Mouse (Mus musculus) forebrain, embryonic 11.5 days (tissue): ENCODE data around the gene Hs6st1. TPM values are rescaled to one million over a fixed set of nuclear protein-coding genes. Genes with fewer than 3 reads are reported as not detected.
"Not testable (repeated sequence)": the region's sequence is repeated elsewhere in the genome, so short reads cannot be mapped to it uniquely, and the experiment has no call there.

ENCODE experiments used
- ATAC-seq: fragments of 200-750 bp; cut with Nextera tagmentation; replicated peaks from 2 replicates; pipeline ENCODE4 v1.8.0; 2017; ENCODE audit warnings: moderate TSS enrichment; ENCODE audit not compliant: low FRiP score
- DNase-seq: peaks from one replicate; pipeline ENCODE4 v3.0.0-alpha.2; 2017; ENCODE audit warnings: low spot score
- H3K27ac ChIP-seq: fragments of 300-500 bp; sonication (generic); 2 replicates; pipeline ENCODE4 v1.5.1; 2014; ENCODE audit warnings: low read depth, low read length
- H3K27me3 ChIP-seq: fragments of 300-500 bp; sonication (generic); 2 replicates; pipeline ENCODE4 v1.6.1; 2014; ENCODE audit warnings: mild to moderate bottlenecking, low read length, mixed read lengths; ENCODE audit not compliant: control insufficient read depth, insufficient read depth
- H3K36me3 ChIP-seq: fragments of 300-500 bp; sonication (generic); 2 replicates; pipeline ENCODE4 v1.6.1; 2014; ENCODE audit warnings: mild to moderate bottlenecking, low read length, moderate library complexity, mixed read lengths; ENCODE audit not compliant: control insufficient read depth, insufficient read depth
- H3K4me1 ChIP-seq: fragments of 300-500 bp; sonication (generic); replicated peaks from 2 replicates; pipeline ENCODE4 v1.6.1; 2014; ENCODE audit warnings: low read length, mixed read lengths; ENCODE audit not compliant: control insufficient read depth, insufficient read depth
- H3K4me2 ChIP-seq: fragments of 300-500 bp; sonication (generic); 2 replicates; pipeline ENCODE4 v1.6.1; 2014; ENCODE audit warnings: low read depth, mild to moderate bottlenecking, low read length, moderate library complexity, mixed read lengths; ENCODE audit not compliant: severe bottlenecking
- H3K4me3 ChIP-seq: fragments of 300-500 bp; sonication (generic); 2 replicates; pipeline ENCODE4 v1.5.1; 2014; ENCODE audit warnings: low read depth, low read length
- H3K9ac ChIP-seq: fragments of 300-500 bp; sonication (generic); 2 replicates; pipeline ENCODE4 v1.6.1; 2014; ENCODE audit warnings: low read length
- H3K9me3 ChIP-seq: fragments of 300-500 bp; sonication (generic); 2 replicates; pipeline ENCODE4 v1.6.1; 2016; ENCODE audit warnings: low read length, mixed read lengths; ENCODE audit not compliant: control insufficient read depth
- WGBS: fragments of 180-500 bp; shearing (Covaris S2); extraction: QIAGEN DNeasy Blood & Tissue Kit; methylation state at CpG from one replicate; pipeline ENCODE4 v1.1.7; 2014; 5-methylcytosine and 5-hydroxymethylcytosine counted together
- polyA plus RNA-seq: library from polyadenylated mRNA; unstranded; fragments of >200 nt; fragmentation: Nextera tagmentation; extraction: Ambion mirVana; gene quantifications from 2 replicates; pipeline ENCODE4 v1.2.1, GENCODE M21; 2014

Hs6st1 gene
- polyA plus RNA-seq: 14.9 and 17.3 TPM in 2 replicates

- peaks cover 28% of the 10 kb centered on the region for H3K4me1 ChIP-seq
- no peaks in the 10 kb centered on the region; the same call in 1 of the 2 replicates for H3K36me3 ChIP-seq
- ATAC-seq (peak; percentile 89), DNase-seq (peak; percentile 96)
- peak within 1 kb of the TSS; percentile 78 for H3K4me3 ChIP-seq
- under 1% methylated on average over 39 of the region's 55 CpGs for WGBS
- peak within 1 kb of the TSS; percentile 73 for H3K9ac ChIP-seq
- H3K4me2 ChIP-seq: peak within 1 kb of the TSS; percentile 97
- 0 out of 2 replicates have a peak, but pooled peaks cover 4% of the 10 kb centered on the region for H3K27me3 ChIP-seq
- no peak within 1 kb of the TSS for H3K27ac ChIP-seq
- no peaks in the 10 kb centered on the region for H3K9me3 ChIP-seq
Observed at GRCm38 (mm10) chr1:36068076-36068475, at the start of gene Hs6st1. Hs6st1 (plus strand) TSS chr1:36068400.

- Histone ChIP-seq H3K27me3 (no peaks in the 10 kb centered on the region), H3K4me2 (no peak overlapping the region), H3K9me3 (no peaks in the 10 kb centered on the region; the same call in 1 of the 2 replicates), H3K36me3 (no peaks in the 10 kb centered on the region), H3K27ac (no peak overlapping the region), H3K4me3 (no peak overlapping the region), H3K9ac (no peak overlapping the region), H3K4me1 (peaks cover 12% of the 10 kb centered on the region)
- ATAC-seq (no peak), DNase-seq (no peak)
- WGBS: 78% methylated on average over 4 of the region's 4 CpGs
Observed at GRCm38 (mm10) chr1:36018617-36019016, 49.6 kb upstream of the Hs6st1 start.

- Histone ChIP-seq H3K27me3 (no peaks in the 10 kb centered on the region), H3K9me3 (no peaks in the 10 kb centered on the region; the same call in 1 of the 2 replicates), H3K4me2 (no peak overlapping the region), H3K36me3 (no peaks in the 10 kb centered on the region), H3K4me3 (no peak overlapping the region), H3K9ac (no peak overlapping the region), H3K4me1 (peaks cover 12% of the 10 kb centered on the region), H3K27ac (no peak overlapping the region)
- WGBS: 93% methylated on average over 2 of the region's 2 CpGs
- no peak for DNase-seq
- no peak for ATAC-seq
Observed at GRCm38 (mm10) chr1:36019161-36019560, 49.0 kb upstream of the Hs6st1 start.

GRCm38 (mm10) chr1:36020315-36020714, 47.9 kb upstream of the Hs6st1 start:
- Histone ChIP-seq H3K9me3 (no peaks in the 10 kb centered on the region; the same call in 1 of the 2 replicates), H3K36me3 (no peaks in the 10 kb centered on the region), H3K4me3 (no peak overlapping the region), H3K27me3 (no peaks in the 10 kb centered on the region), H3K4me2 (no peak overlapping the region), H3K27ac (no peak overlapping the region), H3K9ac (no peak overlapping the region), H3K4me1 (peaks cover 12% of the 10 kb centered on the region)
- DNase-seq (no peak), ATAC-seq (no peak)
- WGBS: 95% methylated on average over 4 of the region's 4 CpGs

GRCm38 (mm10) chr1:36030421-36030821, 37.8 kb upstream of the Hs6st1 start:
- WGBS: 85% methylated on average over 10 of the region's 10 CpGs
- Histone ChIP-seq H3K9me3 (no peaks in the 10 kb centered on the region), H3K4me1 (no peaks in the 10 kb centered on the region), H3K27me3 (no peaks in the 10 kb centered on the region), H3K4me3 (no peak overlapping the region), H3K9ac (no peak overlapping the region), H3K36me3 (no peaks in the 10 kb centered on the region), H3K4me2 (no peak overlapping the region), H3K27ac (no peak overlapping the region)
- ATAC-seq: no peak
- DNase-seq: peak; percentile 50

GRCm38 (mm10) chr1:36038769-36039168, 29.4 kb upstream of the Hs6st1 start:
- Histone ChIP-seq H3K4me2 (no peak overlapping the region), H3K36me3 (no peaks in the 10 kb centered on the region), H3K4me1 (no peaks in the 10 kb centered on the region), H3K27ac (no peak overlapping the region), H3K9ac (no peak overlapping the region), H3K4me3 (no peak overlapping the region), H3K27me3 (no peaks in the 10 kb centered on the region), H3K9me3 (no peaks in the 10 kb centered on the region)
- no peak for DNase-seq
- ATAC-seq: no peak
- 94% methylated on average over 8 of the region's 8 CpGs for WGBS

GRCm38 (mm10) chr1:36042072-36042471, 26.1 kb upstream of the Hs6st1 start:
- Histone ChIP-seq H3K27ac (no peak overlapping the region), H3K27me3 (no peaks in the 10 kb centered on the region), H3K4me1 (no peaks in the 10 kb centered on the region), H3K9ac (no peak overlapping the region), H3K9me3 (no peaks in the 10 kb centered on the region), H3K4me3 (no peak overlapping the region), H3K36me3 (no peaks in the 10 kb centered on the region), H3K4me2 (no peak overlapping the region)
- WGBS: 83% methylated on average over 3 of the region's 3 CpGs
- no peak for ATAC-seq
- no peak for DNase-seq

- WGBS: 91% methylated on average over 5 of the region's 5 CpGs
- not testable (repeated sequence) for ATAC-seq
Observed at GRCm38 (mm10) chr1:36043793-36044192, 24.4 kb upstream of the Hs6st1 start.

GRCm38 (mm10) chr1:36044288-36044687, 23.9 kb upstream of the Hs6st1 start:
- whole genome bisulfite sequencing: 89% methylated on average over 4 of the region's 4 CpGs
- no peak overlapping the region for H3K27ac ChIP-seq
- H3K4me1 ChIP-seq: no peaks in the 10 kb centered on the region

More at GRCm38 (mm10) chr1:36043793-36044192, 24.4 kb upstream of the Hs6st1 start:
- not testable (repeated sequence) for DNase-seq, H3K9me3 ChIP-seq, H3K36me3 ChIP-seq, H3K4me2 ChIP-seq, H3K27ac ChIP-seq, H3K27me3 ChIP-seq, H3K9ac ChIP-seq, H3K4me3 ChIP-seq, H3K4me1 ChIP-seq

More at GRCm38 (mm10) chr1:36044288-36044687, 23.9 kb upstream of the Hs6st1 start:
- Histone ChIP-seq H3K27me3 (no peaks in the 10 kb centered on the region), H3K4me3 (no peak overlapping the region), H3K36me3 (no peaks in the 10 kb centered on the region), H3K9me3 (no peaks in the 10 kb centered on the region), H3K4me2 (no peak overlapping the region), H3K9ac (no peak overlapping the region)
- no peak for ATAC-seq
- DNase-seq: no peak
